Mouse (Mus musculus) thymus, postnatal 25 days (tissue): ENCODE data around the gene Mob3b.

Source experiments
- DNase-seq: peaks from one replicate; pipeline ENCODE4 v3.0.0; 2022

Mob3b gene

GRCm38 (mm10) chr4:35003550-35004326 is 153.5 kb downstream of the Mob3b start:
- DNase-seq = no peak

- no peak for DNase-seq
Observed at GRCm38 (mm10) chr4:34996616-34997015, 160.7 kb downstream of the Mob3b start.

- DNase-seq = no peak
Observed at GRCm38 (mm10) chr4:34993639-34993975, 163.7 kb downstream of the Mob3b start.

GRCm38 (mm10) chr4:34992866-34993638 is 164.2 kb downstream of the Mob3b start:
- DNase-seq = no peak

- no peak for DNase-seq
Observed at GRCm38 (mm10) chr4:34991891-34992865, 165.1 kb downstream of the Mob3b start.

- no peak for DNase-seq
Observed at GRCm38 (mm10) chr4:34991116-34991515, 166.2 kb downstream of the Mob3b start.

- DNase-seq = no peak
Observed at GRCm38 (mm10) chr4:34990659-34991058, 166.6 kb downstream of the Mob3b start.

- DNase-seq = no peak
Observed at GRCm38 (mm10) chr4:34987568-34987967, 169.7 kb downstream of the Mob3b start.

- no peak for DNase-seq
Observed at GRCm38 (mm10) chr4:34987109-34987508, 170.2 kb downstream of the Mob3b start.

- no peak for DNase-seq
Observed at GRCm38 (mm10) chr4:34986647-34987046, 170.6 kb downstream of the Mob3b start.

- DNase-seq = no peak
Observed at GRCm38 (mm10) chr4:34984377-34984776, 172.9 kb downstream of the Mob3b start.

- no peak for DNase-seq
Observed at GRCm38 (mm10) chr4:34983511-34983910, 173.8 kb downstream of the Mob3b start.

- no peak for DNase-seq
Observed at GRCm38 (mm10) chr4:34981301-34982172, 175.7 kb downstream of the Mob3b start.

GRCm38 (mm10) chr4:34980461-34981039 is 176.7 kb downstream of the Mob3b start:
- DNase-seq = no peak

- DNase-seq = no peak
Observed at GRCm38 (mm10) chr4:34976916-34977702, 180.2 kb downstream of the Mob3b start.

GRCm38 (mm10) chr4:34976331-34976778 is 180.9 kb downstream of the Mob3b start:
- DNase-seq = no peak

GRCm38 (mm10) chr4:34974795-34975194 is 182.5 kb downstream of the Mob3b start:
- no peak for DNase-seq

- no peak for DNase-seq
Observed at GRCm38 (mm10) chr4:34967541-34967940, 189.7 kb downstream of the Mob3b start.

GRCm38 (mm10) chr4:34966336-34966957 is 190.8 kb downstream of the Mob3b start:
- no peak for DNase-seq

GRCm38 (mm10) chr4:34964906-34965305 is 192.4 kb downstream of the Mob3b start:
- DNase-seq = no peak
